Mouse (Mus musculus) urinary bladder, adult 18-20 months (tissue): ENCODE data around the gene Tlr2.
A peak's percentile ranks its signal among the peaks of the same experiment; 100 is the strongest.
"Not testable (repeated sequence)": the region's sequence is repeated elsewhere in the genome, so short reads cannot be mapped to it uniquely, and the experiment has no call there.

ENCODE experiments used
- DNase-seq, 2 experiments: peaks; one replicate each; pipeline ENCODE4 v3.0.0; 2022; ENCODE audit warnings: low spot score in 2 of 2, mixed read lengths in 2 of 2

Tlr2 gene

DNA sequence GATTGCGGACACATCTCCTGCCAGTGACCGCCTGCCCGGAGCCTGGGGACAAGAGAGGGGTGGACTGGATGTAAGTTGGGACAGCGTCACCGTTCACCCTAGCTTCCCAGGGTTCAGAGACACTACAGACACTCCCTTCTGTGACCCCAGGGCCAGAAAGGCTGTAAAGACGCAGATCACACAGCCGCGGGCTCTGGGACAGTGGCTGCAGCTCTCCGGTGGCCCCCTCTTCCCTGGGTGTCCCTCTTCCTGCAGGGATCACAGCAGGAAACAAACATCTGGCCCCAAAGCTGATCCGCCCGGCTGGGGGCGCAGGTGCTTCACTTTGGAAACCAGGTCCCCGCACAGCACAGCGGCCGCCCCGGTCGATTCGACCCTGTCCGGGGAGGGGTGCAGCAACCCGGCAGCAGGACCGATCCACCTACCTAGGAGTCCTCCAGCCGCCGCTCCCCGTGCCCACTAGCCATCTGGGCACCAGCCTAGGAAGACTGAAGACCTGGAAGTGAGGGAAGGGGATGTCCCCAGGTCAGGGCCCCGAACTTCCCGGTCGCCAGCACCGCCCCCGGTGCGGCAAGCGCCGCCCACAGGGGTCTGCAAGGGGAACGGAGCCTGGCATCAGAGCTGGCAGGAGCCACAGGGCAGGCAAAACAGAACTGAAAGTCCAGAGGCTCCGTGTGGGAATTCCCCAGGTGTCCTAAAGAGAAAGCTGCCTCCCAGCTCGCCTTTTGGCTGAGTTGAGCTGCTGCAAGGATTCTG is at the start of gene Tlr2:
Tlr2 (minus strand) TSS at position 673 of the 756 bp plus-strand sequence.
- DNase-seq = peak; percentile 74 to 85

DNA sequence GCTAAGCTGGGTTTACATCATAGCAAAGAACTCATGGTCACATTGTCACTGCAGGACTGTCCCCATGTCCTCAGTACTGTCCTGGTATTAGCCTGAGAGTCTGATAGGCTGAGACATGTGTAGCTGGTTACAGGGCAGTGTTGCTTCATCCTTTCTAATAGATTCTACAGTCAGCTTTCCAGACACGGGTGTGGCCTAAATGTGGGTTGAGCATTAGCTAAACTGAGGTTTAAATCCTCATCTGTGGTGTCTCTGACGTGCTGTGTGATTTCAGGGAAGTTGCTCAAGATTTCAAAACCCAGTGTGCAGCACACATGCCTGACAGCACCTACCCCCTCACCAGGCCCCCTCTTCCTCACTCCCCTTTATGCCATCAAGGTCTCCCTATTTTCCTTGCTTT is 43.6 kb upstream of the Tlr2 start:
- no peak for DNase-seq

DNA sequence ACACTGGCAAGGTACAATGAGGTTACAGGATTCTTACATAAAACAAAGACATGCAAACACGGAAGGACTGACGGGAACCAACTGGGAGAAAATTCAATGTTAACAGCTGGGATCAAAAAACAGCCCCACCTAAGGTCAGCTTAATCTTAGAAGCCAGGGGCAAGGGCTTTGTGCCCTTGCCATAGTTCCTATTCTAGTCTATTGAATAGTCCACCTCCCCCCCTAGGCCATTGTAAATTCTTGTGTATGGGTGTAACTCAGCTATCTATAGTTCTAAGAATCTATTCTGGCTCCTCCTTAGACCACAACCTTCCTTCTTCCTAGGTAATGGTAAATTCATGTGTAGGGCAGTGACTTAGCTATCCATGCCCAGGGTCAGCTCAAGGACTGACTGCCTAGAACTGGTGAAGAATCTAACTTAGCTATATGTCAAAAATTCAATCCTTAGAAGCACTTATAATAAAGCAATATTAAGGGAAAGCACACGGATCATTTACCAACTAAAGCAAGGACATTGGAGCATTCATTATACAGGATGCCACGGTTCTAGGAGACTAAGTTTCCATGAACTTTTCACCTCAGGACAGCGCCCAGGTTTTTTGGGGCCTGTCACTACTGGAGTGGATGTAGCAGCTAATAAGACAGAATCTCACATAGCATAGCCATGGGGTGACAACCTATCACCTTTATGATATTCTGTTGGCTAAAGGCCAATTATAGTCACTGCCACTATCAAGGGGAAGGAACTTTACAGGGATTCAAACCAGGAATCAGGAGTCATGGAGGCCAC is 37.9 kb upstream of the Tlr2 start:
- DNase-seq = not testable (repeated sequence)

DNA sequence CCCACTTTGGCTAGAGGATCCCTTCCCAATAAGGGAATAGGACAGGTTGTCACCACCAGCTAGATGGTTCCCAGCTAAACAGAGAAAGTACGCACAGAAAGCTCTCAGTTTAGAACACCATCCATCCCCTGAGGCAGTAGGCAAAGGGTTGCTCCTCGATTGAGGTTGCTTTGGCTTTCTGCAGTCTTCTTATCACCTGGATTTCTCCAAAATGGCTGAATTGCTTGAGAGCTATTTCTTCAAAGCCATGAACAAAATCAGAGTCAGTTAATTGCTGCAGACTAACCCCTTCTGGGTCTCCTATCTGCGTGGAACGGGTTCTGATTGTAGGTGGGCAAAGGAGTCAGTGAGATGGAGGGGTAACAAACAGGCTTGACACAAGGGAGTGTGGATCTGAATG is 37.2 kb upstream of the Tlr2 start:
- no peak for DNase-seq

DNA sequence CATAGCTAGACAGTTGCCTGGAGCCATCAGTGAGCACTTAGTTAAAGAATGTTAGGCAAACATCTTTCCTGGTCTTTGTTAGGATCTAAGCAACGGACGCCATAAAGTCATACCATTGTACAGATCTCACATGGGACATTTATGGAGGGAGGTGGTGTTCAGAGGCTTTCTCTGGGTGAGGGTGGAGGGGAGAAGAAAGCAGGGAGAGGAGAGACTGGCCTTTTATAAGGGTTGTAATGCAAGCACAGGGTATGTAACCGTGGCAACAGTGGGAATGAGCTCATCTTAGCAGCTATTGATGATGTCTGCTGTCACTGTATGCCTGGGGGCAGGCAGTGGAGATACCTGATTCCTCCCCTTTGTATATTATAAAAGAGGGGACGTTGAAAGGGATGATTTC is 34.7 kb upstream of the Tlr2 start:
- DNase-seq = no peak

DNA sequence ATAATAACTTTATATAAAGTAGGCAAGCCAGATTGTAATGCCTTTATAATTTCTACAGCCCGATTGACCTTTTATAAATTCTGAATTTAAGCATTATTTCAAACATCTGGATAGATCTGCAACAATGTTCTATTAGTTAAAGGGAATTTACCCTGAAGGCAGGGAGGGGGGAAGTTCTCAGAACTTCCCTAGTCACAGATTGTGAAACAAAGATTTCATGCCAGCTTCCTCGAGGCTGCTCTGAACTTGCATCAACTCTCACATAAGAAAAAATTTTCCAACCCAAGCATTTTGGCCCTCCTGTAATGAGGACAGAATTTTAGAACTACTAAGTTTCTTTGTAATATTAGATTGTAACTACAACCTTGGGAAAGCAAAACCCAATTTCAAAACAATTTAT is 33.5 kb upstream of the Tlr2 start:
- not testable (repeated sequence) for DNase-seq

DNA sequence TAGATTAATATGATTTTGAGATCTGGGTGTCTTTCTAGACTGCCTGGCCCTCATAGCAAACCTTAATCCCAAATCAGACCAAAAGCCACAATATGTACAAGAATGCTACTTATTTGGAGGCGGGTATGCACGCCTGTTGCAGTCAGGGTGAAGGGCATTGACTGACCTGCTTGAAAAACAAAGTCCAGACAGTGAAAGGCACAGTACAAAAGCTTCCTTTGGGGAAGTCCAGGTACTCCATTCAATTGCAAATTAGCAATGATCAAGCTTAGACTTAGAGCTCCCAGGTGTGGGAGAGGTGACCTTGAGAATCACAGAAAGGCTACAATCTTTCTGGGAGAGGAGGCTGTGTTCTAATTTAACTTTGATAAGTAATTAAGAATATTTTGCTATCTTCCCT is 31.3 kb upstream of the Tlr2 start:
- DNase-seq = not testable (repeated sequence)

DNA sequence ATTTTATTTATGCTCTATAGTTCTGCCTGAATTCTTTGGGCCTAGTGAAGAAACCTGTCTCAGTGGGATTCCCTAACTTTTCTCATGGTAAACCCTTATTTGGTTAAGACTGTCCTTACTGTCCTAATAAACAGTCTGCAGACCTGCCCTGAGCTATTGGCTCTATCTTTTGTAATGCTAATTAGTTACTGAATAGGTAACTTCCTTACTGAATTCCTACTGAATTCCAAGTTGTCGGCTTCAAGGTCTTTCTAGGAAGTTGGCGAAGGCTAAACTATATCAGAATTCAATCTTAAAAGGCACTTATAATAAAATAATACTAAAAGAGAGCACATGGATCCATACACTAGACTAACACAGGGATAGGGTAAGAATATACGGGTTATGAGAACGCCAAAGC is 30.4 kb upstream of the Tlr2 start:
- not testable (repeated sequence) for DNase-seq

DNA sequence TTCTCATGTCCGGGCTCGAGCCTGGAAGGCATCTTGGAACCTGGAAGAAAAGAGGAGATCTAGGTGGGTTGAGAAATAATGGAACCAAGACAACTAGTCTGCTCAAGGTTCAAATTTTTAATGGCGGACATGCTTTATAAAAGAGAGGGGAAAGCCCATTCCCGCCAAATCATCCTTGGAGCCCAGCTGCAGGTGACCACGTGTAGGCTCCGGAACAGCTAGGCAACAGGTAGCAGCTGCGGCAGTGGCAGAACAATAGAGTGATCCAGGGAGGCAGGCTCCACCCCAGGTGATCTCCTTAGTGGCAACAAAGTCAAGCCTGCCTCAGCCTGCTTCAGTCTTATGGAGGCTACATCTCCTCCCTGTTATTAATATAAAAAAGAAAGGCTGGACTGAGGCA is 30.0 kb upstream of the Tlr2 start:
- DNase-seq = not testable (repeated sequence)

DNA sequence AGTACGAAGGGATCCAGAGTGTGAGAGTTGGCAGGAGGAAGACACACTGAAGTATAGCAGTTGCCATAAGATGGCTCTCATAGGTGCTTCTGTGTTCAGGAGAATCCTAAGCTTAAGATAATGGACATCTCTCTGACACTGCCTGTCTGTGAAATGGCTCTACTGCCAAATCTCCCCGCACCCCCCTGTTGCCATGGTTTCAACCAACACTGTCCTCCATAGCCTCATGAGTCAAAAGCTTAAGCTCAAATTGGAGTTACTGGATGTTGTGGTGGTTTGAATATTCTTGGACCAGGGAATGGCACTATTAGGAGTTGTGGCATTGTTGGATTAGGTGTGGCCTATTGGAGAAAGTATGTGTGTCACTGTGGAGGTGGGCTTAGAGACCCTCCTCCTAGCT is 28.2 kb upstream of the Tlr2 start:
- DNase-seq = no peak

DNA sequence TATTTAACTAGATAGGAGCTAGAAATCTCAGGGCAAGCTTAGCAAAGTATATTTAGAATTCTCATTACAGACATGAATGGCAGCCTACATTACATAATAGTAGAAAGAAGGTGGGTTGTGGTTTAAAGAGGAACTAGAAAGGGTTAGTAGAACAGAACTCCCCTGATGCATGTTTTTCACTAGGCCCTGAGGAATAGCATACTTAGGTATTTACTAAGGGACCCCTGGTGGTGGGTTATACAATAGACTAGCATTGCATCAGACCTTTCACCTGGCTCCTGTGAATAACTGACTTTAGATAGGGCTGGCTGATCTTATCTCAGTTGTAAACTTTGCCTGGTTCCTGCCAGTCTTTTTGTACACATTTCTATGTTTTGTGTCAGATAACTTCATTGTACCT is 25.5 kb upstream of the Tlr2 start:
- DNase-seq = not testable (repeated sequence)

DNA sequence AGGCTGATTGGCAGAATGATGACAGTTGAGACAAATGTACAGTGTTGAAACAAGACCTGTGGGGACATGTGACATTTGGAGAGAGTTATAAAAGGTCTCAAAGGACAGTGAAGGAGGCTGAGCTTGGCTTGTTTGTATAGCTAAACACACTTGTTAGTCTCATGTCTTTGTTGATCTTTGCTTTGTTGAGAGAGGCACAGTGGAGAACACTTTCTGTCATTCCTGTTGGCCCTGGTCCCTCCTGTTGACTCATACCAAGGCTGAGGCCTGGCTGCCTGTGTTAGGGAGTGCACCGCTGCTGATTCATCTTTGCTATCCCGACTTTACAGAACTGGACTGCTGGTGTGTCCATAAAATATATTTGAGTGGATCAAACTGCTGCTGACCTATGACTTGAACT is 23.6 kb upstream of the Tlr2 start:
- peak in 1 of 2 experiments; percentile 80 for DNase-seq

DNA sequence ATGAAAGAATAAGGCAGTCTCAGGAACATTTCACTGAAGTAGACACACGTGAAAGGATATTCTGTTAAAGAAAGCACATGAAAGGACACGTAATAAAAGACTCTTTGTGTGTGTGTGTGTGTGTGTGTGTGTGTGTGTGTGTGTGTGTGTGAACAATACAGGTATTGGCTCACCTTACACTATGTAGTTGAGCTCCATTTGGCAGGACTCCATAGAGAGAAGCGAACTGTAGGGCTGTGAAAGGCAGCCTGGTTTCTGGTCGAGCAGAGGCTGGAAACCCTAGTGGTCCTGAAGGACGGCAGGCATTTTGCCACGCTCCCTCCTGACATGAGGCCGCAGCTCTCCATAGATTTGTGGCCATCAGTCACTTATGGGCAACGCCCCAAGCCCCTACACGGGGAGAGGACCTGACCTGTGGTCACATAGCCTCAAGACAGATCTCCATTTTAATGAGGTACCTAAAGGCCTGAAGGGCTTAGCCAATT is 22.5 kb upstream of the Tlr2 start:
- no peak for DNase-seq

DNA sequence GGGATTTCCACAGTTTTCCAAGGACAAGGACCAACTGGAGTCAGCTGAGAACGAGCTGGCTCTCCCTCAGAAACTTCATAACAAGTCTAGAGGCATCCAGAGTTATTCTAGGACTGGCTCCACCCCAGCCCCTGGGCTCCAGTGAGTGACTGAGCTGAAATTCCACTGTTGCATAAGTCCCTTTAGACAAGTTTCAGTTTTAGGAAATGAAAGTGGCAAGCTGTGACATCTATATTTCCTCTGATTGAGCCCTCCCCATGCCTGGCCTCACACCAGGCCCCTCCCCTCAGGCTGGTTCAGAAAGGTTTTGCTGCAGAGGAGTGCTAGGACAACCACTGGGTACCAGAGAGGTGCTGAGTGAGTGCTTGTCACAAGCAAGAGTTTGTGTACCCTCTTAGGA is 21.4 kb upstream of the Tlr2 start:
- peak in 1 of 2 experiments; percentile 63 for DNase-seq

DNA sequence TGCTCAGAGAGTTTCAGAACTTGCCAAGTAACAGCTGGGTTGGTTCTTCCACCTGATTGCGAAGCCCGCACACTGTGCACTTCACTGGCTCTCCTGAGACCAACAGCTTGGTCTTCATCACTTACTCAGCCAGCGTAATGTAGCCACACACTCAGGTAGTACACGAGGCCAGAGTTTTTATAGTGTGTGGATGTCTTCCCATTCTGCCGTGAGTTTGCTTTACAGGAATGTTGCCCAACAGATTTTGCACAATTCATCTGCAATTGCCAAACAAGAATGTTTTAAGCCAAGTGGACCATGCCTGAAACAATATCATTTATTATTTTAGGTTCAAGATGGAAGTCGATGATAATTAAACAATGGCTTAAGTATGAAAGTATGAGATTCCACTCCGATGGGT is 18.0 kb upstream of the Tlr2 start:
- DNase-seq = no peak

DNA sequence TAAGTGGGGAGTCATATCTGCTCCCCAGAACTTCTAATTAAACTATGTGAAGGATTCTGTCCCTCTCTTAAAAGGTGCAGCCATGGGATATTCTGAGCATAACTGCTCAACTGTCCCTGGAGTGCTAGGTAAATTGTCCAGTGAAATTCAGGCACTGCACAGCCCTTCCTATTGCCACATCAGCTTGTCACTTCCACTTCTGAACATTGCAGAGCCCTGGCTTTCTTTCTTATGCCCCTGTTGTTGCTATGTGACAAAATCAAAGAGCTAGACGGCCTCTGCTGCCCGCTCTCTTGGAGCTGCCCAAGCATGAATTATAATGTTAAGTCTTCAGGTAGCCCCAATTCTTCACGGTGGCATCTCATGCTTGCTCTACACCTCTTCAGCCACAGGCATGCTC is 17.5 kb upstream of the Tlr2 start:
- DNase-seq = no peak

DNA sequence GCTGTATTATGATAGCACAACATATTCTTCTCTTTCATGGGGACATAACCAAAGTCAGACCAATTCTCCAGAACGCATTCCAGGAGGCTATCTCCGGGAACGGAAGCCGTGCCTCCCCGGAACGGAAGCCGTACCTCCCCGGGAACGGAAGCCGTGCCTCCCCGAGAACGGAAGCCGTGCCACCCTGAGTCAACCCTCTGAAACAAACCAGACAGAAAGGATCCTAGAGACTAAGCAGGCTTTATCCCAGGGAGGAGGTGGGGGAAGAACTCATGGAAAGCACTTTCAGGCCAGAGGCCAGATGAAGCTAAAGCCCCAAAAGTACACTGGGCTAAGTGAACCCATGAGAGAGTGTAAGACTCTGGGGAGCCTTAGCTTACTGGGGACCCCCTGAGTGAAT is 16.1 kb upstream of the Tlr2 start:
- DNase-seq = no peak

DNA sequence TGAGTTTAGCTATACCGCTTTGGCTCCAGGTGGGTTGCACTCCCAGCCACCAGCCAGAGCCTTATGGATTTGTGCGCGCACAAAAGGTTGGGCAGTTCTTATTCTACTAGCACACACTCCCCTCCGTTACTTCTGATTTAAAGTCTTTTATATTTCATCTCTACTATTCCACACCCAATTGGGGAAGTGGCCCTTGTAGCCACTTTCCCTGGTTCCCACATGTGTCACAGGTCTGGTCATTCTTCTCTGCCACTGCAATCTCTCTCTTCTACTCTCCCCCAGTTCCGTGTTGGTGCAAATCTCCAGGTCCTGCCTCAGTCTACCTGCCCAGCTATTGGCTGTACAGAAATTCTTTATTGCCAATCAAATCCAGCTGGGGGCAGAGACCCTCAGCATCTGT is 14.1 kb upstream of the Tlr2 start:
- no peak for DNase-seq

DNA sequence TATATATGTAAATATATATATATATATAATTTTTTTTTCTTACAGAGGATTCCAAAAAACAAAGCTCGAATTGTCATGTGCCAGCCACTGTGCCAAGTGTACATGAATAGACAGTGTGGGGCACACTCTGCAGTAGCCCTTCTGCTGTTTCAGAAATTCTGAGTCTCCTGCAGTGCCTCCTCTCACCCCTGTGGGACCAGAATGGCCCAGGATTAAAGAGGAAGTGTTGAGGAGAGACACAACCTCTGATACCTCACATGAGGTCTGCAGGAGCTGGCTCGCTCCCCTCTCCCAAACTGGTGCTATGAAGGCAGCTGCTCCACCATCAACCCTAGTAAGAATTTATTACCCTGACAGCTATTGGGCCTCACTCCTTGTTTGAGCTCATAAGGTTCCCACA is 7.8 kb upstream of the Tlr2 start:
- DNase-seq = no peak

DNA sequence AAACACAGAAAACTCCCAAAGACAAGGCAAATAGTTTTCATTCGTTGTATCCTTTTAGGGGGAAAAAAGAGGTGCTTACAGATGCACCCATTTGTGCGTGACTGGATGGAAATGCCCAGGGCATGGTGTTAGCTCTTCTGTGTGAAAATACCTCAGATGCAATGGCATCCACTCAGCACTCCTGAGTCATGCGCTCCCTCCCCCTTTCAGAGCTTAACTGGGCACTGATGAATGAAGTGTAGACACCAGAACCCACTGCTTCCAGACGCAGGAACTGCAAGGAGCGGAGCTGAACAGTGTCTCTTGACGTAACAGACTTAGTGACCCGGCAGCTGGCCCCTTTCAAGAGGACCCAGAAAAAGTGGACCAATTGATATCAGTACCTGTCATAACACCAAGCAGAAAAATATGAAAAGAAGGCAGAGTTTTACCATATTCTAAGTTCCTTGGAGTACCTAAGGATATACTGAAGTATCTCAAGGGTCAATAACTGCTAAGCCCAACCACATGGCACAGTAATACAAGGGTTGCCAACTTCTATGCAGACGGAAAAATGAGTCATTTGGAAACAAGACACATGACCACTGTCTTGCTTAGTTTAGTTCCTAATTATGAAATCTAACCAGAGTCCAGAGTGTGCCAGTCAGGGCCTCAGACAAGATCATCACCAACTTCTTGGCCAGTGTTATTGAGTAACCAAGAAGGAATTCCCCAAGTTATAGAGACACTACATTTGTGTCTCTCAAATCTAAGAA is 3.4 kb upstream of the Tlr2 start:
- no peak for DNase-seq

DNA sequence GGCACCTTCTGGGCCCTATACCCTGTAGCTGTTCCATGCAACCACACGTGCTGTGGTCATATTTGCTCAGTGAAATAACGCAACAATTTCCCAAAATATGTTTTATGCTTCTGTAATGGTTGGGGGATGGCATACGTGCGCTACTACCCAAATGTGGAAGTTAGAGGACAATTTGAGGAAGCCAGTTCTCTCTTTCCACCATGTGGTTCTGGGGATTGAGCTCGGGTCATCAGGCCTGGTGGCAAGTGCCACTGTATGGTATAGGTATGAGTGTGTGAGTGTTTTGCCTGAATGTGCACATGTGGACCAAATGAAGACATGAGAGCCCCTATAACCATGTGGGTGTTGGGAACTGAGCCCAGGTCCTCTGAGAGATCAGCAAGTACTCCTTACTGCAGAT is 2.1 kb downstream of the Tlr2 start:
- no peak for DNase-seq

DNA sequence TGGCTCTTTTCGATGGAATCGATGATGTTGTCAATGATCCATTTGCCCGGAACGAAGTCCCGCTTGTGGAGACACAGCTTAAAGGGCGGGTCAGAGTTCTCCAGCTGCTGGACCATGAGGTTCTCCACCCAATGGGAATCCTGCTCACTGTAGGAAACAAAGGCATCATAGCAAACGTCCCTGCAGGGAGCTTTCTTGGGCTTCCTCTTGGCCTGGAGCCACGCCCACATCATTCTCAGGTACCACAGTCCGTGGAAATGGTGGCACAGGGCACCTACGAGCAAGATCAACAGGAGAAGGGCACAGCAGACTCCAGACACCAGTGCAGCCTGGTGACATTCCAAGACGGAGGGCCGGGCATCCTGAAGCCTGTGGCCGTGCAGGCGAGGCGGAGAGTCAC is 4.9 kb downstream of the Tlr2 start:
- no peak for DNase-seq
